Mouse (Mus musculus): ENCODE data around the gene Cbx4.

The Cbx4 gene

GRCm38 (mm10) chr11:119084446-119085278 lies 1.4 kb downstream of the Cbx4 start:
- DNase-seq (ENCODE audit: low spot score in 2 of 2): no peak

GRCm38 (mm10) chr11:119083724-119084445 lies 2.1 kb downstream of the Cbx4 start:
- peak in 1 of 2 experiments; percentile 28 for DNase-seq (ENCODE audit: low spot score in 2 of 2)

GRCm38 (mm10) chr11:119082638-119083599 lies 3.1 kb downstream of the Cbx4 start:
- DNase-seq (ENCODE audit: low spot score in 2 of 2): no peak

GRCm38 (mm10) chr11:119081839-119082637 lies 4.0 kb downstream of the Cbx4 start:
- DNase-seq (ENCODE audit: low spot score in 2 of 2): peak in 1 of 2 experiments; percentile 58

- DNase-seq (ENCODE audit: low spot score in 2 of 2): no peak
Measured at GRCm38 (mm10) chr11:119081148-119081838, 4.7 kb downstream of the Cbx4 start.

GRCm38 (mm10) chr11:119080461-119081147 lies 5.4 kb downstream of the Cbx4 start:
- no peak for DNase-seq (ENCODE audit: low spot score in 2 of 2)

GRCm38 (mm10) chr11:119079445-119079837 lies 6.6 kb downstream of the Cbx4 start:
- DNase-seq (ENCODE audit: low spot score in 2 of 2): no peak

GRCm38 (mm10) chr11:119078691-119079444 lies 7.2 kb downstream of the Cbx4 start:
- DNase-seq (ENCODE audit: low spot score in 2 of 2): no peak

- DNase-seq (ENCODE audit: low spot score in 2 of 2): no peak
Measured at GRCm38 (mm10) chr11:119077755-119078154, 8.3 kb downstream of the Cbx4 start.

- no peak for DNase-seq (ENCODE audit: low spot score in 2 of 2)
Measured at GRCm38 (mm10) chr11:119075805-119076204, 10.2 kb downstream of the Cbx4 start.

- DNase-seq (ENCODE audit: low spot score in 2 of 2): no peak
Measured at GRCm38 (mm10) chr11:119073876-119074433, 12.1 kb downstream of the Cbx4 start.

- DNase-seq (ENCODE audit: low spot score in 2 of 2): no peak
Measured at GRCm38 (mm10) chr11:119072986-119073385, 13.0 kb downstream of the Cbx4 start.

- no peak for DNase-seq (ENCODE audit: low spot score in 2 of 2)
Measured at GRCm38 (mm10) chr11:119072239-119072638, 13.8 kb downstream of the Cbx4 start.

- DNase-seq (ENCODE audit: low spot score in 2 of 2): no peak
Measured at GRCm38 (mm10) chr11:119066841-119067240, 19.2 kb downstream of the Cbx4 start.

- no peak for DNase-seq (ENCODE audit: low spot score in 2 of 2)
Measured at GRCm38 (mm10) chr11:119059256-119059655, 26.8 kb downstream of the Cbx4 start.

- no peak for DNase-seq (ENCODE audit: low spot score in 2 of 2)
Measured at GRCm38 (mm10) chr11:119058041-119058995, 27.7 kb downstream of the Cbx4 start.

GRCm38 (mm10) chr11:119057291-119057690 lies 28.7 kb downstream of the Cbx4 start:
- no peak for DNase-seq (ENCODE audit: low spot score in 2 of 2)

Data from spleen, postnatal 14 days (tissue).